Comparison of ENCODE assay signal across 9 mouse cellular contexts in genomic region chr9:37248381-37248906, GRCm38 (mm10). TPM values are rescaled to one million over a fixed set of nuclear protein-coding genes. Genes with fewer than 3 reads are reported as not detected.
DNase-seq lines count a peak whose midpoint lies in the region; ATAC-seq lines count a peak whose summit lies in the region.
"Had no signal": no experiment of that assay in that cellular context is flagged by ENCODE, and none has a peak within 500 bp of the region (broad histone marks: within the 10 kb centered on the region; RNA-seq: fewer than 3 reads in every experiment).

No protein-coding gene starts in this region.

- H3K9me3 ChIP-seq in heart, embryonic 12.5 days (replicated peaks): no peaks in the 10 kb centered on the region
- no peaks in the 10 kb centered on the region for H3K9me3 ChIP-seq in megakaryocyte, embryonic 14.5 days

- peaks cover 8% of the 10 kb centered on the region; the same call in 1 of the 2 replicates for H3K4me1 ChIP-seq in heart, embryonic 12.5 days (replicated peaks)
- H3K4me1 ChIP-seq in megakaryocyte, embryonic 14.5 days: peaks cover 37% of the 10 kb centered on the region

- ATAC-seq in heart, embryonic 12.5 days (ENCODE audit: insufficient number of reproducible peaks, low FRiP score): 0 out of 2 replicates have a peak, but pooled peaks have one; percentile 24
- ATAC-seq in megakaryocyte, adult 5-6 weeks (ENCODE audit: poor library complexity, severe bottlenecking): no peak

- H3K4me3 ChIP-seq in heart, embryonic 12.5 days: no peak overlapping the region
- peak overlapping the region; percentile 12 for H3K4me3 ChIP-seq in megakaryocyte, embryonic 14.5 days (replicated peaks)
- H3K4me3 ChIP-seq: erythroblast, embryonic 14.5 days had no signal

- intact Hi-C loops in heart, postnatal 25 days (cut with DNase I): no loop called here

- no peaks in the 10 kb centered on the region for H3K36me3 ChIP-seq in heart, embryonic 12.5 days
- no peaks in the 10 kb centered on the region for H3K36me3 ChIP-seq in megakaryocyte, embryonic 14.5 days (replicated peaks; ENCODE audit: low read length)

- WGBS in heart, embryonic 12.5 days: 43% methylated on average over 3 of the region's 3 CpGs

- no peak overlapping the region for H3K27ac ChIP-seq in heart, embryonic 12.5 days (ENCODE audit: poor library complexity, severe bottlenecking)

- no peak overlapping the region for H3K4me2 ChIP-seq in heart, embryonic 12.5 days

- H3K9ac ChIP-seq in heart, embryonic 12.5 days: no peak overlapping the region

- no peaks in the 10 kb centered on the region for H3K27me3 ChIP-seq in heart, embryonic 12.5 days (replicated peaks)
- peaks cover 23% of the 10 kb centered on the region for H3K27me3 ChIP-seq in megakaryocyte, embryonic 14.5 days (replicated peaks)

- no peak for DNase-seq in heart, postnatal 4 days
- DNase-seq in forelimb bud, embryonic 11.5 days (ENCODE audit: low read depth, low spot score): peak; percentile 8
- DNase-seq in thymus, postnatal 0 days (ENCODE audit: low spot score): peak; percentile 73
- no peak for DNase-seq in heart, postnatal 25 days (ENCODE audit: low spot score)
- DNase-seq in T-cell, adult 2 months (ENCODE audit: low spot score): no peak

RNA-seq across cellular contexts. Expression of gene Slc37a2, which starts 7.1 kb away (rescaled TPM):
- 1.2 and 1.5 TPM in 2 replicates for polyA plus RNA-seq in heart, embryonic 12.5 days (2016; fragmentation: Nextera tagmentation; extraction: Ambion mirVana)
- total RNA-seq in heart, postnatal 4 days (2021): 1 to 10 TPM; 1.3 to 1.4 TPM
- polyA plus RNA-seq in megakaryocyte, embryonic 14.5 days (2012; ENCODE audit: insufficient read depth, low replicate concordance): 1.2 TPM in 1 of 2 replicates, not detected in the other
- total RNA-seq in megakaryocyte, adult 5-6 weeks (2015): 2.0 and 2.1 TPM in 2 replicates
- total RNA-seq in megakaryocyte, adult 5-6 weeks (2017): 3.1 and 3.8 TPM in 2 replicates
- polyA plus RNA-seq in thymus, postnatal 0 days (2015; fragmentation: Nextera tagmentation; extraction: Ambion mirVana): 24.0 and 28.8 TPM in 2 replicates
- 1 to 10 TPM; 3.6 to 4.2 TPM for total RNA-seq in heart, postnatal 25 days (2021)
- polyA plus RNA-seq: erythroblast, embryonic 14.5 days had no signal

RNA-seq across cellular contexts. Expression of gene Tmem218, which starts 40.4 kb away (rescaled TPM):
- 8.2 and 9.1 TPM in 2 replicates for polyA plus RNA-seq in heart, embryonic 12.5 days (2016; fragmentation: Nextera tagmentation; extraction: Ambion mirVana)
- 1 to 10 TPM; 6.5 to 6.6 TPM for total RNA-seq in heart, postnatal 4 days (2021)
- polyA plus RNA-seq in megakaryocyte, embryonic 14.5 days (2012; ENCODE audit: insufficient read depth, low replicate concordance): 0.45 TPM in 1 of 2 replicates, not detected in the other
- 2.5 and 2.8 TPM in 2 replicates for total RNA-seq in megakaryocyte, adult 5-6 weeks (2015)
- 0.98 and 1.3 TPM in 2 replicates for total RNA-seq in megakaryocyte, adult 5-6 weeks (2017)
- polyA plus RNA-seq in thymus, postnatal 0 days (2015; fragmentation: Nextera tagmentation; extraction: Ambion mirVana): 9.5 and 13.2 TPM in 2 replicates
- 1 to 10 TPM; 6.5 to 7.8 TPM for total RNA-seq in heart, postnatal 25 days (2021)

Comparison
In these comparisons a context has a peak if more than half of its experiments do, and no peak if none do; other contexts are left out.
1. DNase-seq: peak in forelimb bud, embryonic 11.5 days (single experiment) and thymus, postnatal 0 days (single experiment); none in heart, postnatal 4 days (single experiment), heart, postnatal 25 days (single experiment) and T-cell, adult 2 months (single experiment).